9 mouse cellular contexts compared by ENCODE assay signal in genomic region chr2:116049710-116050109, GRCm38 (mm10). TPM values are rescaled to one million over a fixed set of nuclear protein-coding genes. Genes with fewer than 3 reads are reported as not detected.
DNase-seq lines count a peak whose midpoint lies in the region; ATAC-seq lines count a peak whose summit lies in the region.
"Had no signal": no experiment of that assay in that cellular context is flagged by ENCODE, and none has a peak within 500 bp of the region (broad histone marks: within the 10 kb centered on the region; RNA-seq: fewer than 3 reads in every experiment).

No protein-coding gene starts in this region.

- ATAC-seq in CD4-positive, CD25-positive, alpha-beta regulatory T cell, adult 4 months, result peak; percentile 49
- no peak for ATAC-seq in heart, embryonic 11.5 days (replicated peaks; ENCODE audit: insufficient number of reproducible peaks, low FRiP score, low TSS enrichment)
- ATAC-seq in liver, embryonic 16.5 days (ENCODE audit: low read depth), result 0 out of 2 replicates have a peak, but pooled peaks have one; percentile 11

- H3K27ac ChIP-seq in heart, embryonic 11.5 days (ENCODE audit: low read depth, low read length), result 0 out of 2 replicates have a peak overlapping the region, but pooled peaks have one; percentile 5
- no peak overlapping the region for H3K27ac ChIP-seq in liver, embryonic 16.5 days (ENCODE audit: low read length)
- H3K27ac ChIP-seq: macrophage had no signal

- H3K27me3 ChIP-seq in heart, embryonic 11.5 days (ENCODE audit: control insufficient read depth, insufficient read depth, low read length), result no peaks in the 10 kb centered on the region
- no peaks in the 10 kb centered on the region for H3K27me3 ChIP-seq in liver, embryonic 16.5 days (ENCODE audit: control insufficient read depth, insufficient read depth, low read depth, low read length)

- H3K9me3 ChIP-seq in heart, embryonic 11.5 days (replicated peaks; ENCODE audit: control insufficient read depth, low read length), result no peaks in the 10 kb centered on the region
- no peaks in the 10 kb centered on the region for H3K9me3 ChIP-seq in liver, embryonic 16.5 days (replicated peaks; ENCODE audit: control insufficient read depth, low read length)

- H3K36me3 ChIP-seq in heart, embryonic 11.5 days (ENCODE audit: control insufficient read depth, insufficient read depth, low read length), result peaks cover 2% of the 10 kb centered on the region; the same call in 1 of the 2 replicates
- no peaks in the 10 kb centered on the region for H3K36me3 ChIP-seq in liver, embryonic 16.5 days (ENCODE audit: control insufficient read depth, insufficient read depth)

- peaks cover 33% of the 10 kb centered on the region for H3K4me1 ChIP-seq in heart, embryonic 11.5 days (ENCODE audit: control insufficient read depth, insufficient read depth, low read length)
- no peaks in the 10 kb centered on the region for H3K4me1 ChIP-seq in liver, embryonic 16.5 days (ENCODE audit: control insufficient read depth, low read depth, low read length)

- WGBS in heart, embryonic 11.5 days (ENCODE audit: insufficient replicate concordance), result 53% methylated on average over 9 of the region's 9 CpGs
- WGBS in liver, embryonic 16.5 days (ENCODE audit: insufficient replicate concordance), result 36% methylated on average over 9 of the region's 9 CpGs

- H3K4me2 ChIP-seq in heart, embryonic 11.5 days, result peak overlapping the region; percentile 17
- H3K4me2 ChIP-seq in liver, embryonic 16.5 days (ENCODE audit: low read depth, low read length), result no peak overlapping the region; the same call in 1 of the 2 replicates

- DNase-seq in heart, adult 18-20 months, result peak; percentile 63 to 65
- DNase-seq in heart, postnatal 4 days, result no peak
- DNase-seq in retina, embryonic 14.5 days (ENCODE audit: low spot score), result no peak
- DNase-seq in cerebellum, adult 18-20 months, result no peak
- no peak for DNase-seq in cerebellum, adult 9-10 months

- H3K9ac ChIP-seq in heart, embryonic 11.5 days (ENCODE audit: low read depth, low read length), result no peak overlapping the region
- no peak overlapping the region for H3K9ac ChIP-seq in liver, embryonic 16.5 days (ENCODE audit: low read depth, low read length)

- no peak overlapping the region for H3K4me3 ChIP-seq in heart, embryonic 11.5 days (ENCODE audit: low read depth, low read length)
- H3K4me3 ChIP-seq in liver, embryonic 16.5 days (ENCODE audit: low read depth, low read length), result no peak overlapping the region

RNA-seq across cellular contexts. Expression of gene Meis2, which starts 15.9 kb away (rescaled TPM):
- total RNA-seq in heart, adult 18-20 months (2021), result 10 to 100 TPM; 19.1 to 24.3 TPM
- total RNA-seq in heart, postnatal 4 days (2021), result 10 to 100 TPM; 33.2 to 36.6 TPM
- polyA plus RNA-seq in CD4-positive, CD25-positive, alpha-beta regulatory T cell, adult 4 months (2017; shearing (Covaris generic)), result not detected
- 50.5 and 59.8 TPM in 2 replicates for polyA plus RNA-seq in heart, embryonic 11.5 days (2014; fragmentation: Nextera tagmentation; extraction: Ambion mirVana)
- 1.1 and 1.6 TPM in 2 replicates for polyA plus RNA-seq in liver, embryonic 16.5 days (2015; fragmentation: Nextera tagmentation; extraction: Ambion mirVana)
- polyA plus RNA-seq: macrophage had no signal

Comparison
In these comparisons a context has a peak if more than half of its experiments do, and no peak if none do; other contexts are left out.
1. DNase-seq: peak in heart, adult 18-20 months (2 of 2); none in heart, postnatal 4 days (single experiment), retina, embryonic 14.5 days (single experiment), cerebellum, adult 18-20 months (0 of 2) and cerebellum, adult 9-10 months (single experiment).
2. RNA of gene Meis2, which starts 15.9 kb away (polyA plus RNA-seq): 50.5 to 59.8 TPM in heart, embryonic 11.5 days; 1.1 to 1.6 TPM in liver, embryonic 16.5 days and not detected in CD4-positive, CD25-positive, alpha-beta regulatory T cell, adult 4 months; every median in the first group is over 10 times any median in the second.